Mouse (Mus musculus): ENCODE data around the gene 4931422A03Rik. TPM values are rescaled to one million over a fixed set of nuclear protein-coding genes. Genes with fewer than 3 reads are reported as not detected.

4931422A03Rik gene
- polyA plus RNA-seq, 1 experiment = 0.11 TPM

- H3K36me3 ChIP-seq (ENCODE audit: control insufficient read depth, insufficient read depth) = peaks cover 46% of the 10 kb centered on the region
Observed at GRCm38 (mm10) chr2:104043624-104044478, 15.7 kb upstream of the 4931422A03Rik start.

GRCm38 (mm10) chr2:104042766-104043165 is 14.6 kb upstream of the 4931422A03Rik start:
- no peaks in the 10 kb centered on the region for H3K79me3 ChIP-seq (ENCODE audit: low read depth)
- no peaks in the 10 kb centered on the region for H3K79me2 ChIP-seq (ENCODE audit: control insufficient read depth, insufficient read depth)
- H3K27me3 ChIP-seq (ENCODE audit: control insufficient read depth, insufficient read depth, insufficient read length) = no peaks in the 10 kb centered on the region
- H3K36me3 ChIP-seq (ENCODE audit: control insufficient read depth, insufficient read depth) = peaks cover 38% of the 10 kb centered on the region
- no peak overlapping the region for H3K4me3 ChIP-seq (ENCODE audit: insufficient read depth, poor library complexity, severe bottlenecking)
- no peak overlapping the region for H3ac ChIP-seq (ENCODE audit: control insufficient read depth, insufficient read length, low read depth)
- TF ChIP-seq FOSL1 (IDR thresholded peaks at IDR 0.05; ENCODE audit: insufficient read depth, low read length, poor library complexity, severe bottlenecking) = no peak
- TF ChIP-seq MAX (IDR thresholded peaks at IDR 0.05) = no peak
- TF ChIP-seq CEBPB (IDR thresholded peaks at IDR 0.05; ENCODE audit: low read depth) = no peak
- no peak for TF ChIP-seq MYOG (IDR thresholded peaks at IDR 0.05; ENCODE audit: control insufficient read depth, extremely low read depth, insufficient read length)
- no peak for TF ChIP-seq USF1 (IDR thresholded peaks at IDR 0.05; ENCODE audit: low read depth)
- TF ChIP-seq CTCF (IDR thresholded peaks at IDR 0.05; ENCODE audit: control insufficient read depth, insufficient read depth, insufficient read length) = no peak
- TF ChIP-seq MYOD1 (IDR thresholded peaks at IDR 0.05; ENCODE audit: control insufficient read depth, insufficient read length, low read depth) = no peak

More at GRCm38 (mm10) chr2:104043624-104044478, 15.7 kb upstream of the 4931422A03Rik start:
- Histone ChIP-seq H3K4me3 (ENCODE audit: insufficient read depth, poor library complexity, severe bottlenecking) (no peak overlapping the region), H3K79me3 (ENCODE audit: low read depth) (no peaks in the 10 kb centered on the region), H3ac (ENCODE audit: control insufficient read depth, insufficient read length, low read depth) (no peak overlapping the region), H3K79me2 (ENCODE audit: control insufficient read depth, insufficient read depth) (no peaks in the 10 kb centered on the region), H3K27me3 (ENCODE audit: control insufficient read depth, insufficient read depth, insufficient read length) (no peaks in the 10 kb centered on the region)
- TF ChIP-seq FOSL1 (IDR thresholded peaks at IDR 0.05; ENCODE audit: insufficient read depth, low read length, poor library complexity, severe bottlenecking) (no peak), CEBPB (IDR thresholded peaks at IDR 0.05; ENCODE audit: low read depth) (no peak), USF1 (IDR thresholded peaks at IDR 0.05; ENCODE audit: low read depth) (no peak), CTCF (IDR thresholded peaks at IDR 0.05; ENCODE audit: control insufficient read depth, insufficient read depth, insufficient read length) (no peak), MYOG (IDR thresholded peaks at IDR 0.05; ENCODE audit: control insufficient read depth, extremely low read depth, insufficient read length) (no peak), MAX (IDR thresholded peaks at IDR 0.05) (no peak)

GRCm38 (mm10) chr2:104041632-104042031 is 13.5 kb upstream of the 4931422A03Rik start:
- Histone ChIP-seq H3K27me3 (ENCODE audit: control insufficient read depth, insufficient read depth, insufficient read length) (no peaks in the 10 kb centered on the region), H3K79me3 (ENCODE audit: low read depth) (no peaks in the 10 kb centered on the region), H3K79me2 (ENCODE audit: control insufficient read depth, insufficient read depth) (no peaks in the 10 kb centered on the region), H3ac (ENCODE audit: control insufficient read depth, insufficient read length, low read depth) (no peak overlapping the region), H3K36me3 (ENCODE audit: control insufficient read depth, insufficient read depth) (peaks cover 38% of the 10 kb centered on the region), H3K4me3 (ENCODE audit: insufficient read depth, poor library complexity, severe bottlenecking) (no peak overlapping the region)
- no peak for TF ChIP-seq MAX (IDR thresholded peaks at IDR 0.05)
- TF ChIP-seq CEBPB (IDR thresholded peaks at IDR 0.05; ENCODE audit: low read depth) = no peak
- TF ChIP-seq MYOD1 (IDR thresholded peaks at IDR 0.05; ENCODE audit: control insufficient read depth, insufficient read length, low read depth) = no peak
- TF ChIP-seq FOSL1 (IDR thresholded peaks at IDR 0.05; ENCODE audit: insufficient read depth, low read length, poor library complexity, severe bottlenecking) = no peak
- TF ChIP-seq USF1 (IDR thresholded peaks at IDR 0.05; ENCODE audit: low read depth) = no peak
- no peak for TF ChIP-seq MYOG (IDR thresholded peaks at IDR 0.05; ENCODE audit: control insufficient read depth, extremely low read depth, insufficient read length)

- H3K4me3 ChIP-seq (ENCODE audit: insufficient read depth, poor library complexity, severe bottlenecking) = no peak overlapping the region
- no peaks in the 10 kb centered on the region for H3K79me2 ChIP-seq (ENCODE audit: control insufficient read depth, insufficient read depth)
- H3K36me3 ChIP-seq (ENCODE audit: control insufficient read depth, insufficient read depth) = peaks cover 49% of the 10 kb centered on the region
- H3K79me3 ChIP-seq (ENCODE audit: low read depth) = no peaks in the 10 kb centered on the region
- no peak overlapping the region for H3ac ChIP-seq (ENCODE audit: control insufficient read depth, insufficient read length, low read depth)
- TF ChIP-seq MYOD1 (IDR thresholded peaks at IDR 0.05; ENCODE audit: control insufficient read depth, insufficient read length, low read depth) (no peak), MAX (IDR thresholded peaks at IDR 0.05) (no peak), CTCF (IDR thresholded peaks at IDR 0.05; ENCODE audit: control insufficient read depth, insufficient read depth, insufficient read length) (no peak), CEBPB (IDR thresholded peaks at IDR 0.05; ENCODE audit: low read depth) (no peak), MYOG (IDR thresholded peaks at IDR 0.05; ENCODE audit: control insufficient read depth, extremely low read depth, insufficient read length) (no peak), FOSL1 (IDR thresholded peaks at IDR 0.05; ENCODE audit: insufficient read depth, low read length, poor library complexity, severe bottlenecking) (no peak), USF1 (IDR thresholded peaks at IDR 0.05; ENCODE audit: low read depth) (no peak)
- H3K27me3 ChIP-seq (ENCODE audit: control insufficient read depth, insufficient read depth, insufficient read length) = no peaks in the 10 kb centered on the region
Observed at GRCm38 (mm10) chr2:104038236-104038635, 10.1 kb upstream of the 4931422A03Rik start.

GRCm38 (mm10) chr2:104036316-104036715 is 8.2 kb upstream of the 4931422A03Rik start:
- Histone ChIP-seq H3K79me2 (ENCODE audit: control insufficient read depth, insufficient read depth) (no peaks in the 10 kb centered on the region), H3K36me3 (ENCODE audit: control insufficient read depth, insufficient read depth) (peaks cover 46% of the 10 kb centered on the region), H3K4me3 (ENCODE audit: insufficient read depth, poor library complexity, severe bottlenecking) (no peak overlapping the region), H3ac (ENCODE audit: control insufficient read depth, insufficient read length, low read depth) (no peak overlapping the region), H3K27me3 (ENCODE audit: control insufficient read depth, insufficient read depth, insufficient read length) (no peaks in the 10 kb centered on the region), H3K79me3 (ENCODE audit: low read depth) (no peaks in the 10 kb centered on the region)
- TF ChIP-seq MYOG (IDR thresholded peaks at IDR 0.05; ENCODE audit: control insufficient read depth, extremely low read depth, insufficient read length) (no peak), MAX (IDR thresholded peaks at IDR 0.05) (no peak), CEBPB (IDR thresholded peaks at IDR 0.05; ENCODE audit: low read depth) (no peak), MYOD1 (IDR thresholded peaks at IDR 0.05; ENCODE audit: control insufficient read depth, insufficient read length, low read depth) (no peak), USF1 (IDR thresholded peaks at IDR 0.05; ENCODE audit: low read depth) (no peak), CTCF (IDR thresholded peaks at IDR 0.05; ENCODE audit: control insufficient read depth, insufficient read depth, insufficient read length) (no peak), FOSL1 (IDR thresholded peaks at IDR 0.05; ENCODE audit: insufficient read depth, low read length, poor library complexity, severe bottlenecking) (no peak)

All from C2C12 (cell line).